Mouse (Mus musculus): ENCODE data around the gene Trappc11.
"Not testable (repeated sequence)": the region's sequence is repeated elsewhere in the genome, so short reads cannot be mapped to it uniquely, and the experiment has no call there.

The Trappc11 gene

GRCm38 (mm10) chr8:47487231-47487630, 46.0 kb downstream of the Trappc11 start:
- no peak for DNase-seq (ENCODE audit: low read depth, low spot score)

- DNase-seq (ENCODE audit: low read depth, low spot score), result no peak
Measured at GRCm38 (mm10) chr8:47482354-47483071, 50.8 kb downstream of the Trappc11 start.

- DNase-seq (ENCODE audit: low read depth, low spot score), result no peak
Measured at GRCm38 (mm10) chr8:47480039-47480438, 53.2 kb downstream of the Trappc11 start.

- no peak for DNase-seq (ENCODE audit: low read depth, low spot score)
Measured at GRCm38 (mm10) chr8:47461650-47462049, 71.6 kb downstream of the Trappc11 start.

- peak; percentile 6 for DNase-seq (ENCODE audit: low read depth, low spot score)
Measured at GRCm38 (mm10) chr8:47459216-47459749, 74.0 kb downstream of the Trappc11 start.

- DNase-seq (ENCODE audit: low read depth, low spot score), result no peak
Measured at GRCm38 (mm10) chr8:47458591-47458990, 74.7 kb downstream of the Trappc11 start.

- DNase-seq (ENCODE audit: low read depth, low spot score), result not testable (repeated sequence)
Measured at GRCm38 (mm10) chr8:47449211-47449610, 84.1 kb downstream of the Trappc11 start.

- DNase-seq (ENCODE audit: low read depth, low spot score), result no peak
Measured at GRCm38 (mm10) chr8:47446312-47447046, 86.8 kb downstream of the Trappc11 start, which contains the start of gene Stox2. Stox2 (minus strand) TSS chr8:47446362.
